Mouse (Mus musculus): Measurements from ENCODE around the gene Frmd4a. TPM values are rescaled to one million over a fixed set of nuclear protein-coding genes. Genes with fewer than 3 reads are reported as not detected.

The Frmd4a gene
- polyA plus RNA-seq, 1 experiment = 4.2 TPM

- no peaks in the 10 kb centered on the region for H3K4me1 ChIP-seq (ENCODE audit: control insufficient read depth, insufficient read depth, insufficient read length, low read length)
- 54% methylated on average over 5 of the region's 5 CpGs for WGBS
- no peaks in the 10 kb centered on the region for H3K36me3 ChIP-seq (ENCODE audit: control insufficient read depth, insufficient read depth, low read length)
- H3K27me3 ChIP-seq (ENCODE audit: control insufficient read depth, insufficient read depth, low read length) = no peaks in the 10 kb centered on the region
- H3K4me3 ChIP-seq (ENCODE audit: low read depth, low read length) = no peak overlapping the region
- no peak for TF ChIP-seq CTCF (IDR thresholded peaks at IDR 0.05; ENCODE audit: extremely low read depth, insufficient read length, insufficient replicate concordance, low read depth, low read length)
- TF ChIP-seq POLR2A (IDR thresholded peaks at IDR 0.05; ENCODE audit: low read depth, low read length) = no peak
- no peak overlapping the region for H3K27ac ChIP-seq (ENCODE audit: insufficient read depth, low read depth, low read length)
These were observed 395.5 kb downstream of the Frmd4a start for GRCm38 (mm10) chr2:4412870-4413595.

GRCm38 (mm10) chr2:4413596-4414335 is 396.2 kb downstream of the Frmd4a start:
- TF ChIP-seq POLR2A (IDR thresholded peaks at IDR 0.05; ENCODE audit: low read depth, low read length) (no peak), CTCF (IDR thresholded peaks at IDR 0.05; ENCODE audit: extremely low read depth, insufficient read length, insufficient replicate concordance, low read depth, low read length) (no peak)
- WGBS = 82% methylated on average over 16 of the region's 16 CpGs
- H3K27me3 ChIP-seq (ENCODE audit: control insufficient read depth, insufficient read depth, low read length) = no peaks in the 10 kb centered on the region
- H3K4me3 ChIP-seq (ENCODE audit: low read depth, low read length) = no peak overlapping the region
- no peaks in the 10 kb centered on the region for H3K36me3 ChIP-seq (ENCODE audit: control insufficient read depth, insufficient read depth, low read length)
- H3K4me1 ChIP-seq (ENCODE audit: control insufficient read depth, insufficient read depth, insufficient read length, low read length) = no peaks in the 10 kb centered on the region
- H3K27ac ChIP-seq (ENCODE audit: insufficient read depth, low read depth, low read length) = no peak overlapping the region

- no peak for TF ChIP-seq POLR2A (IDR thresholded peaks at IDR 0.05; ENCODE audit: low read depth, low read length)
- TF ChIP-seq CTCF (IDR thresholded peaks at IDR 0.05; ENCODE audit: extremely low read depth, insufficient read length, insufficient replicate concordance, low read depth, low read length) = no peak
- no peaks in the 10 kb centered on the region for H3K4me1 ChIP-seq (ENCODE audit: control insufficient read depth, insufficient read depth, insufficient read length, low read length)
- H3K27me3 ChIP-seq (ENCODE audit: control insufficient read depth, insufficient read depth, low read length) = no peaks in the 10 kb centered on the region
- 90% methylated on average over 4 of the region's 4 CpGs for WGBS
- H3K36me3 ChIP-seq (ENCODE audit: control insufficient read depth, insufficient read depth, low read length) = no peaks in the 10 kb centered on the region
- no peak overlapping the region for H3K4me3 ChIP-seq (ENCODE audit: low read depth, low read length)
- H3K27ac ChIP-seq (ENCODE audit: insufficient read depth, low read depth, low read length) = no peak overlapping the region
These were observed 403.3 kb downstream of the Frmd4a start for GRCm38 (mm10) chr2:4420679-4421312.

GRCm38 (mm10) chr2:4421757-4422156 is 404.2 kb downstream of the Frmd4a start:
- Histone ChIP-seq H3K27me3 (ENCODE audit: control insufficient read depth, insufficient read depth, low read length) (no peaks in the 10 kb centered on the region), H3K27ac (ENCODE audit: insufficient read depth, low read depth, low read length) (no peak overlapping the region), H3K4me3 (ENCODE audit: low read depth, low read length) (no peak overlapping the region), H3K4me1 (ENCODE audit: control insufficient read depth, insufficient read depth, insufficient read length, low read length) (no peaks in the 10 kb centered on the region), H3K36me3 (ENCODE audit: control insufficient read depth, insufficient read depth, low read length) (no peaks in the 10 kb centered on the region)
- TF ChIP-seq POLR2A (IDR thresholded peaks at IDR 0.05; ENCODE audit: low read depth, low read length) (no peak), CTCF (IDR thresholded peaks at IDR 0.05; ENCODE audit: extremely low read depth, insufficient read length, insufficient replicate concordance, low read depth, low read length) (no peak)
- 48% methylated on average over 2 of the region's 2 CpGs for WGBS

- no peak for TF ChIP-seq CTCF (IDR thresholded peaks at IDR 0.05; ENCODE audit: extremely low read depth, insufficient read length, insufficient replicate concordance, low read depth, low read length)
- TF ChIP-seq POLR2A (IDR thresholded peaks at IDR 0.05; ENCODE audit: low read depth, low read length) = no peak
- H3K4me3 ChIP-seq (ENCODE audit: low read depth, low read length) = no peak overlapping the region
- H3K36me3 ChIP-seq (ENCODE audit: control insufficient read depth, insufficient read depth, low read length) = no peaks in the 10 kb centered on the region
- H3K27me3 ChIP-seq (ENCODE audit: control insufficient read depth, insufficient read depth, low read length) = no peaks in the 10 kb centered on the region
- no peaks in the 10 kb centered on the region for H3K4me1 ChIP-seq (ENCODE audit: control insufficient read depth, insufficient read depth, insufficient read length, low read length)
- H3K27ac ChIP-seq (ENCODE audit: insufficient read depth, low read depth, low read length) = no peak overlapping the region
- 66% methylated on average over 6 of the region's 6 CpGs for WGBS
These were observed 406.4 kb downstream of the Frmd4a start for GRCm38 (mm10) chr2:4423896-4424295.

GRCm38 (mm10) chr2:4428407-4428855 is 410.9 kb downstream of the Frmd4a start:
- 67% methylated on average over 7 of the region's 7 CpGs for WGBS
- TF ChIP-seq CTCF (IDR thresholded peaks at IDR 0.05; ENCODE audit: extremely low read depth, insufficient read length, insufficient replicate concordance, low read depth, low read length) (no peak), POLR2A (IDR thresholded peaks at IDR 0.05; ENCODE audit: low read depth, low read length) (no peak)
- no peak overlapping the region for H3K4me3 ChIP-seq (ENCODE audit: low read depth, low read length)
- no peaks in the 10 kb centered on the region for H3K27me3 ChIP-seq (ENCODE audit: control insufficient read depth, insufficient read depth, low read length)
- no peak overlapping the region for H3K27ac ChIP-seq (ENCODE audit: insufficient read depth, low read depth, low read length)
- no peaks in the 10 kb centered on the region for H3K4me1 ChIP-seq (ENCODE audit: control insufficient read depth, insufficient read depth, insufficient read length, low read length)
- no peaks in the 10 kb centered on the region for H3K36me3 ChIP-seq (ENCODE audit: control insufficient read depth, insufficient read depth, low read length)

- H3K27me3 ChIP-seq (ENCODE audit: control insufficient read depth, insufficient read depth, low read length) = no peaks in the 10 kb centered on the region
- no peaks in the 10 kb centered on the region for H3K36me3 ChIP-seq (ENCODE audit: control insufficient read depth, insufficient read depth, low read length)
- H3K27ac ChIP-seq (ENCODE audit: insufficient read depth, low read depth, low read length) = no peak overlapping the region
- TF ChIP-seq POLR2A (IDR thresholded peaks at IDR 0.05; ENCODE audit: low read depth, low read length) (no peak), CTCF (IDR thresholded peaks at IDR 0.05; ENCODE audit: extremely low read depth, insufficient read length, insufficient replicate concordance, low read depth, low read length) (no peak)
- WGBS = 45% methylated on average over 4 of the region's 4 CpGs
- H3K4me3 ChIP-seq (ENCODE audit: low read depth, low read length) = no peak overlapping the region
- H3K4me1 ChIP-seq (ENCODE audit: control insufficient read depth, insufficient read depth, insufficient read length, low read length) = no peaks in the 10 kb centered on the region
These were observed 415.6 kb downstream of the Frmd4a start for GRCm38 (mm10) chr2:4433119-4433518.
